Mouse (Mus musculus) liver, embryonic 14.5 days (tissue): ENCODE results near the gene Sspo.

Experiments used
- CTCF ChIP-seq: IDR thresholded peaks from 2 replicates; pipeline ENCODE4 v1.5.1; 2016; ENCODE audit warnings: antibody characterized with exemption, low read depth, control low read depth
- EP300 ChIP-seq: IDR thresholded peaks from 2 replicates; pipeline ENCODE4 v1.6.1; 2016; ENCODE audit warnings: antibody characterized with exemption, low read depth

GRCm38 (mm10) chr6:48466715-48467114, 18.7 kb downstream of the Sspo start:
- TF ChIP-seq CTCF (no peak), EP300 (no peak)
